Mouse (Mus musculus) c-Kit-positive CD71-negative TER-119-negative erythroid progenitor cells, embryonic 14.5 days (primary cell): ENCODE measurements around the gene Olfr520.
"Not testable (repeated sequence)": the region's sequence is repeated elsewhere in the genome, so short reads cannot be mapped to it uniquely, and the experiment has no call there.

ENCODE experiments used
- DNase-seq: peaks from one replicate; pipeline ENCODE4 v3.0.0-alpha.2; 2013; ENCODE audit warnings: low read depth

Olfr520 gene

GRCm38 (mm10) chr7:99729973-99730372, at the start of gene Olfr520:
Olfr520 (plus strand) TSS chr7:99730273.
- no peak for DNase-seq

- no peak for DNase-seq
Measured at GRCm38 (mm10) chr7:99680771-99681170, 49.3 kb upstream of the Olfr520 start.

- DNase-seq, result no peak
Measured at GRCm38 (mm10) chr7:99684086-99684485, 46.0 kb upstream of the Olfr520 start.

GRCm38 (mm10) chr7:99690819-99691218, 39.3 kb upstream of the Olfr520 start:
- no peak for DNase-seq

GRCm38 (mm10) chr7:99692396-99692795, 37.7 kb upstream of the Olfr520 start:
- no peak for DNase-seq

- no peak for DNase-seq
Measured at GRCm38 (mm10) chr7:99693387-99693786, 36.7 kb upstream of the Olfr520 start.

GRCm38 (mm10) chr7:99693976-99694375, 36.1 kb upstream of the Olfr520 start:
- no peak for DNase-seq

- not testable (repeated sequence) for DNase-seq
Measured at GRCm38 (mm10) chr7:99694424-99694823, 35.6 kb upstream of the Olfr520 start.

- DNase-seq, result no peak
Measured at GRCm38 (mm10) chr7:99695471-99696057, 34.5 kb upstream of the Olfr520 start.

- DNase-seq, result no peak
Measured at GRCm38 (mm10) chr7:99698576-99698975, 31.5 kb upstream of the Olfr520 start.

- no peak for DNase-seq
Measured at GRCm38 (mm10) chr7:99699106-99699505, 31.0 kb upstream of the Olfr520 start.

- no peak for DNase-seq
Measured at GRCm38 (mm10) chr7:99699709-99700151, 30.3 kb upstream of the Olfr520 start.

GRCm38 (mm10) chr7:99700641-99701040, 29.4 kb upstream of the Olfr520 start:
- DNase-seq, result no peak

GRCm38 (mm10) chr7:99702201-99702600, 27.9 kb upstream of the Olfr520 start:
- DNase-seq, result no peak

GRCm38 (mm10) chr7:99704736-99705519, 25.1 kb upstream of the Olfr520 start:
- no peak for DNase-seq

- no peak for DNase-seq
Measured at GRCm38 (mm10) chr7:99706341-99707037, 23.6 kb upstream of the Olfr520 start.

GRCm38 (mm10) chr7:99707038-99707595, 23.0 kb upstream of the Olfr520 start:
- DNase-seq, result no peak

- no peak for DNase-seq
Measured at GRCm38 (mm10) chr7:99707671-99708070, 22.4 kb upstream of the Olfr520 start.

- no peak for DNase-seq
Measured at GRCm38 (mm10) chr7:99708301-99708721, 21.8 kb upstream of the Olfr520 start.

GRCm38 (mm10) chr7:99708750-99709149, 21.3 kb upstream of the Olfr520 start:
- DNase-seq, result no peak

GRCm38 (mm10) chr7:99709992-99710391, 20.1 kb upstream of the Olfr520 start:
- DNase-seq, result no peak

GRCm38 (mm10) chr7:99710476-99710875, 19.6 kb upstream of the Olfr520 start:
- DNase-seq, result peak; percentile 35

- no peak for DNase-seq
Measured at GRCm38 (mm10) chr7:99711166-99711565, 18.9 kb upstream of the Olfr520 start, which contains the start of gene Slco2b1. Slco2b1 (minus strand) TSS chr7:99711340.
